Mouse (Mus musculus) kidney, embryonic 14.5 days (tissue): Measurements from ENCODE around the gene Pfdn6. TPM values are rescaled to one million over a fixed set of nuclear protein-coding genes. Genes with fewer than 3 reads are reported as not detected.

Source experiments
- ATAC-seq: fragments of 200-750 bp; cut with Nextera tagmentation; 2 replicates; pipeline ENCODE4 v1.8.0; 2017; ENCODE audit warnings: moderate number of reproducible peaks, mild to moderate bottlenecking, moderate TSS enrichment, moderate library complexity; ENCODE audit not compliant: low FRiP score, low TSS enrichment
- H3K27ac ChIP-seq: fragments of 300-500 bp; sonication (generic); 2 replicates; pipeline ENCODE4 v1.5.1; 2014; ENCODE audit warnings: low read depth, mild to moderate bottlenecking, low read length, moderate library complexity, mixed read lengths
- H3K27me3 ChIP-seq: fragments of 300-500 bp; sonication (generic); 2 replicates; pipeline ENCODE4 v1.6.1; 2014; ENCODE audit warnings: mild to moderate bottlenecking, low read length; ENCODE audit not compliant: control insufficient read depth, insufficient read depth
- H3K36me3 ChIP-seq: fragments of 300-500 bp; sonication (generic); 2 replicates; pipeline ENCODE4 v1.6.1; 2014; ENCODE audit warnings: low read length, mixed read lengths; ENCODE audit not compliant: control insufficient read depth, insufficient read depth
- H3K4me1 ChIP-seq: fragments of 300-500 bp; sonication (generic); 2 replicates; pipeline ENCODE4 v1.6.1; 2014; ENCODE audit warnings: low read length, mixed read lengths; ENCODE audit not compliant: control insufficient read depth, insufficient read depth
- H3K4me2 ChIP-seq: fragments of 300-500 bp; sonication (generic); replicated peaks from 2 replicates; pipeline ENCODE4 v1.6.1; 2014; ENCODE audit warnings: low read depth, mild to moderate bottlenecking, low read length
- H3K4me3 ChIP-seq: fragments of 300-500 bp; sonication (generic); 2 replicates; pipeline ENCODE4 v1.5.1; 2014; ENCODE audit warnings: mild to moderate bottlenecking, low read length
- H3K9ac ChIP-seq: fragments of 300-500 bp; sonication (generic); 2 replicates; pipeline ENCODE4 v1.6.1; 2014; ENCODE audit warnings: low read depth, mild to moderate bottlenecking, low read length, moderate library complexity
- H3K9me3 ChIP-seq: fragments of 300-500 bp; sonication (generic); 2 replicates; pipeline ENCODE4 v1.6.1; 2016; ENCODE audit warnings: low read length; ENCODE audit not compliant: control insufficient read depth
- WGBS: fragments of 180-500 bp; shearing (Covaris S2); extraction: QIAGEN DNeasy Blood & Tissue Kit; methylation state at CpG from one replicate; pipeline ENCODE4 v1.1.7; 2014; 5-methylcytosine and 5-hydroxymethylcytosine counted together
- polyA plus RNA-seq: library from polyadenylated mRNA; unstranded; fragments of >200 nt; fragmentation: Nextera tagmentation; extraction: Ambion mirVana; gene quantifications from 2 replicates; pipeline ENCODE4 v1.2.1, GENCODE M21; 2014

Pfdn6 gene
- polyA plus RNA-seq, 1 experiment from 2014 or later = 169 TPM

DNA sequence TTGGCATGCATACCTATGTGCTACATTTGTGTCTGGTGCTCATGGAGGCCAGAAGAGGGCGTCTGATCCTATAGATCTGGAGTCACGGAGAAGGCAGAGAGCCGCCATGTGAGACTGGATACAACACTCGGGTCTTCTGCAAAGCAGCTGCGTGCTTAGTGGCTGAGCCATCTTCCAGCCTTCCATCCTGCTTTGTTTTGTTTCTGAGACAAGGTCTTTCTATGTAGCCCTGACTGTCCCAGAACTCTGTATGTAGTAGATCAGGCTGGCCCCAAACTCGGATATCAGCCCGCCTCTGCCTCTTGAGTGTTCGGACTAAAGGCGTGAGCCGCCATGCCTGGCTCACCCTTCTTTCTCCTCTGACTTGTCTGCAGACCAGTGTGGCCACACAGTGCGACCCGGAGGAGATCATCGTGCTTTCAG, 25.2 kb downstream of the Pfdn6 start:
- peak overlapping the region; percentile 65; the same call in 1 of the 2 replicates for H3K9ac ChIP-seq
- peaks cover 42% of the 10 kb centered on the region for H3K36me3 ChIP-seq
- peak overlapping the region; percentile 61; the same call in 1 of the 2 replicates for H3K4me3 ChIP-seq
- H3K27ac ChIP-seq = no peak overlapping the region
- no peaks in the 10 kb centered on the region for H3K9me3 ChIP-seq
- H3K4me1 ChIP-seq = peaks cover 29% of the 10 kb centered on the region
- 79% methylated on average over 13 of the region's 13 CpGs for WGBS
- H3K27me3 ChIP-seq = no peaks in the 10 kb centered on the region
- ATAC-seq = no peak
- peak overlapping the region; percentile 57 for H3K4me2 ChIP-seq

DNA sequence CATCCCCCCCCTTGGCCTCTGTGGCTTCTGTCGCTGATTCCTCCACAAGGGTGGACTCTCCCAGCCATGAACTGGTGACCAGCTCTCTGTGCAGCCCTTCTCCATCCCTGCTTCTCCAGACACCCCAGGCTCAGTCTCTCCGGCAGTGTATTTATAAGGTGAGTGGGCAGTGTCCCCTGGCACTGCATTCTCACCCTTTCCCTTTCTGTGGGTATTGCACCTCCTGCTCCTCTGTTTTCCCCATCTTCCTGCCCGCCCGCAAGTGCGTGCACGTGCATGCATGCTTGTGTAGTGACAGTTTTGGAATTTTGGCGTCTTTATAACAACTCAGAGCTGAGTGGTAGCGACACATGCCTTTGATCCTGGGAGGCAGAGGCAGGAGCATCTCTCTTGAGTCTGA, 26.2 kb downstream of the Pfdn6 start:
- Histone ChIP-seq H3K4me1 (peaks cover 24% of the 10 kb centered on the region), H3K9ac (no peak overlapping the region), H3K27ac (no peak overlapping the region), H3K4me2 (no peak overlapping the region), H3K36me3 (peaks cover 42% of the 10 kb centered on the region), H3K27me3 (no peaks in the 10 kb centered on the region), H3K9me3 (no peaks in the 10 kb centered on the region), H3K4me3 (no peak overlapping the region)
- ATAC-seq = no peak
- WGBS = 95% methylated on average over 8 of the region's 8 CpGs

DNA sequence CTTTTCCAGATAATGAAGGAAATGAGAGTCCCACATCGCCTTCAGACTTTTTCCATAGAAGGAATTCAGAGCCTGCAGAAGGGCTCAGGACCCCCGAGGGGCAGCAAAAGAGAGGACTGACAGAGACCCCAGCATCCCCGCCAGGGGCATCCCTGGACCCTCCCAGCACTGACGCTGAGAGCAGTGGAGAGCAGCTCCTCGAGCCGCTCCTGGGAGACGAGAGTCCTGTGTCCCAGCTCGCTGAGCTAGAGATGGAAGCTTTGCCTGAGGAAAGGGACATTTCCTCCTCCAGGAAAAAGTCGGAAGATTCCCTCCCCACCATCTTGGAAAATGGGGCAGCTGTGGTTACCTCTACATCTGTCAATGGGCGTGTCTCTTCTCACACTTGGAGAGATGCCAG, 26.9 kb downstream of the Pfdn6 start:
- WGBS = 91% methylated on average over 10 of the region's 10 CpGs
- H3K27ac ChIP-seq = no peak overlapping the region
- H3K4me2 ChIP-seq = no peak overlapping the region
- no peaks in the 10 kb centered on the region for H3K9me3 ChIP-seq
- H3K36me3 ChIP-seq = peaks cover 42% of the 10 kb centered on the region
- H3K4me3 ChIP-seq = no peak overlapping the region
- ATAC-seq = no peak
- no peak overlapping the region for H3K9ac ChIP-seq
- peaks cover 23% of the 10 kb centered on the region for H3K4me1 ChIP-seq
- H3K27me3 ChIP-seq = no peaks in the 10 kb centered on the region

GRCm38 (mm10) chr17:33911813-33912414, 28.2 kb downstream of the Pfdn6 start:
- Histone ChIP-seq H3K4me2 (peak overlapping the region; percentile 24), H3K4me1 (peaks cover 23% of the 10 kb centered on the region)
- WGBS = 47% methylated on average over 28 of the region's 28 CpGs

DNA sequence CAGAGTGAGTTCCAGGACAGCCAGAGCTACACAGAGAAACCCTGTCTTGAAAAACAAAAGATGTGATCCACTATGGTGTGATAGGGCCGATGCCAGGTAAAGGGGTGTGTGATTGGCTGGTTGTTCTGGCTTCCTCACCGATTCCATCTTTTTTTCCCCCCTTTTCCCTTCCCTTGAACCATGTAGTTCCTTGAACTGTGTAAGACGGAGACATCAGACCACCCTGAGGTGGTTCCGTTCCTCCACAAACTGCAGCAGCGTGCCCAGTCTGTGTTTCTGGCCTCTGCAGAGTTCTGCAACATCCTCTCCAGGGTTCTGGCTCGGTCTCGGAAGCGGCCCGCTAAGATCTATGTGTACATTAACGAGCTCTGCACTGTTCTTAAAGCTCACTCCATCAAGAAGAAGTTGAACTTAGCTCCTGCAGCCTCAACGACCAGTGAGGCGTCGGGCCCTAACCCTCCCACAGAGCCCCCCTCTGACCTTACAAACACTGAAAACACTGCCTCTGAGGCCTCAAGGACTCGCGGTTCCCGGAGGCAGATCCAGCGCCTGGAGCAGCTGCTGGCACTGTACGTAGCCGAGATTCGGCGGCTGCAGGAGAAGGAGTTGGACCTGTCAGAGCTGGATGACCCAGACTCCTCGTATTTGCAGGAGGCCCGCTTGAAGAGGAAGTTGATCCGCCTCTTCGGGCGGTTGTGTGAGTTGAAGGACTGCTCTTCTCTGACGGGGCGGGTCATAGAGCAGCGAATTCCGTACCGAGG, 28.9 kb downstream of the Pfdn6 start:
- H3K36me3 ChIP-seq = peaks cover 42% of the 10 kb centered on the region
- no peaks in the 10 kb centered on the region for H3K27me3 ChIP-seq
- H3K9me3 ChIP-seq = no peaks in the 10 kb centered on the region
- H3K4me2 ChIP-seq = peak overlapping the region; percentile 24
- 54% methylated on average over 31 of the region's 31 CpGs for WGBS
- H3K27ac ChIP-seq = peak overlapping the region; percentile 30; the same call in 1 of the 2 replicates
- H3K9ac ChIP-seq = peak overlapping the region; percentile 23
- ATAC-seq = no peak
- peaks cover 20% of the 10 kb centered on the region for H3K4me1 ChIP-seq
- H3K4me3 ChIP-seq = no peak overlapping the region

More at GRCm38 (mm10) chr17:33911813-33912414, 28.2 kb downstream of the Pfdn6 start:
- no peak for ATAC-seq
- Histone ChIP-seq H3K27ac (peak overlapping the region; percentile 30; the same call in 1 of the 2 replicates), H3K36me3 (peaks cover 42% of the 10 kb centered on the region), H3K9me3 (no peaks in the 10 kb centered on the region), H3K27me3 (no peaks in the 10 kb centered on the region), H3K4me3 (peak overlapping the region; percentile 13; the same call in 1 of the 2 replicates), H3K9ac (peak overlapping the region; percentile 23; the same call in 1 of the 2 replicates)

DNA sequence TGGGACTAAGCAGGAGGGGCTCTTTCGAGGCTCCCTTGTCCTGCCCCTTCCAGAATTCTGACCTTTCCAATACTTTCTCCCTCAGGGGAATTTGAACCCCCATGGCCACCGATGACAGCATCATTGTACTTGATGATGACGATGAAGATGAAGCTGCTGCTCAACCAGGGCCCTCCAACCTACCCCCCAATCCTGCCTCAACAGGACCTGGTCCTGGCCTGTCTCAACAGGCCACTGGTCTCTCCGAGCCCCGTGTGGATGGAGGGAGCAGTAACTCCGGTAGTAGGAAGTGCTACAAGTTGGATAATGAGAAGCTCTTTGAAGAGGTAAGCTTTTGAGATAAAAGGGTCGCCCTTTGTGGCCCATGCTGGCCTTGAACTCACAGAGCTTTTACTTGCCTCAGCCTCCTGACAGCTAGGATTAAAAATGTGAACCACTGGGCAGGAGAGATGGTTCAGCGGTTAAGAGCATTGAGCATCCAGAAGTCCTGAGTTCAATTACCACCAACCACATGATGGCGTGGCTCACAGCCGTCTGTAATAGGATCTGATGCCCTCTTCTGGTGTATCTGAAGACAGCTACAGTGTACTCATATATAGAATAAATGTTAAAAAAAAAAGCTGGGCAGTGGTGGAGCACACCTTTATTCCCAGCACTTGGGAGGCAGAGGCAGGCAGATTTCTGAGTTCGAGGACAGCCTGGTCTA, 29.6 kb downstream of the Pfdn6 start:
- H3K27ac ChIP-seq = peak overlapping the region; percentile 82; the same call in 1 of the 2 replicates
- H3K4me1 ChIP-seq = peaks cover 20% of the 10 kb centered on the region
- 48% methylated on average over 11 of the region's 11 CpGs for WGBS
- peak overlapping the region; percentile 76 for H3K4me2 ChIP-seq
- H3K36me3 ChIP-seq = peaks cover 42% of the 10 kb centered on the region
- ATAC-seq = no peak
- no peaks in the 10 kb centered on the region for H3K27me3 ChIP-seq
- H3K9ac ChIP-seq = peak overlapping the region; percentile 79
- H3K9me3 ChIP-seq = no peaks in the 10 kb centered on the region
- peak overlapping the region; percentile 80 for H3K4me3 ChIP-seq

DNA sequence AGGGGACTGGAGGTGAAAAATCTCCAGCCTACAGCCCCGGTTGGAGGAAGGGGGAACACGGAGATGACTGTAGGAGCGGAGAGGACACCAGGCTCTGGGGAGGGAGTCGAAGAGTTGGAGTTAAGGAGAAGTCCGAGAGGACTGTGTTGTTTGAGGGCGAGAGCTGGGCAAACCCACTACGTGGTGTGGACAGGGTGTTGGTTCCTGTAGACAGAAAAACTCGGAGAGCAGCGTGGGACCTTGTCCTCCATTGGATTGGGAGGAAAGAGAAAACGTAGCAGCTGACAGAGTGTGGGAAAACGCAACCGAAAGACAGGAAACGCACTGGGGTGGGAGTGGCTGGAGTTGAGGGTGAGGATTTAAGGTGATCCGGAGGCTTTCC, 30.3 kb downstream of the Pfdn6 start:
- Histone ChIP-seq H3K9me3 (no peaks in the 10 kb centered on the region), H3K4me2 (peak overlapping the region; percentile 76), H3K27ac (peak overlapping the region; percentile 82), H3K27me3 (no peaks in the 10 kb centered on the region), H3K4me3 (peak overlapping the region; percentile 80), H3K36me3 (peaks cover 38% of the 10 kb centered on the region), H3K4me1 (peaks cover 17% of the 10 kb centered on the region), H3K9ac (peak overlapping the region; percentile 79)
- 0% methylated on average over 14 of the region's 14 CpGs for WGBS
- ATAC-seq = peak; percentile 3; the same call in 1 of the 2 replicates

DNA sequence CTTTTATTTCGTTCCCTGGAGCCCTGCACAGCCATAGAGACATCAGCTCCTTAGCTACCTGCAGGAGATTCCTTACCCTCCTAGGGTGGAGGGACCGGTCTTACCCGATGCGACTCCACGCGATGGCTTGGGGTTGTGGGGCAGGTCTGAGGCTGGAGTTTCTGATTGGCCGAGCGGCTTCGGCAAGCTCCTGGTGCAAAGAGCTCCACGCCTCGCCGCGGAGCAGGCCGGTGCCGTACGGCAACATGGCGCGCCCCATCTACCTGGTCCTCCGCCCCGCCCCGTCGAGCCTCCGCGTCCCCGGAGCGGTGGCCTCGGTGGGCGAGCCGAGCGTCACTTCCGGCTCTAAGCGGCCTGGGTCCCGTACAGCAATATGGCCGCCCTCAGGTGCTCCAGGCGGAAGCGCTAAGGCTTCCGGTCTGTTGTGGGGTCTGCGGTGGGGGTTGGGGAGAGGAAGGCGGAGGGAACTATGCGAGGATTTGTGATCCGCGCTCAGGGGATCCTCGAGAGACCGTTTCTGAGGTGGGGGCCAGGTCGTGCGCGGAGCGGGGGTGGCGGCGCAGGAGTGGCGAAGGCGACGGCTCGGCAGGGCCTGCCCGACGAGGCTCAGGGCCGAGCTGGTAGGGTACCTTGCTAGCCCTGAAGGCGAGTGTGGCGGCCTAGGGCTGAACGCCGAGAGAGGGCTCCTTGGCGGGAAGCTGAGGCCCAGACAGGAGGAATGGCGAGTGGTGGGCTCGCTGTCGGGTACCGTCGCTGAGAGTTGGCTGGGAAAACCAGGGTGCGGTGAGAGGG, 30.9 kb downstream of the Pfdn6 start, which contains the start of gene Daxx:
Gene Daxx, plus strand, starts transcription at position 338 of the 792 bp plus-strand sequence.
- peaks cover 17% of the 10 kb centered on the region for H3K4me1 ChIP-seq
- peak within 1 kb of the TSS; percentile 79 for H3K9ac ChIP-seq
- peaks cover 34% of the 10 kb centered on the region for H3K36me3 ChIP-seq
- peak within 1 kb of the TSS; percentile 99 for H3K4me2 ChIP-seq
- H3K4me3 ChIP-seq = peak within 1 kb of the TSS; percentile 80
- peak within 1 kb of the TSS; percentile 89 for H3K27ac ChIP-seq
- under 1% methylated on average over 68 of the region's 68 CpGs for WGBS
- peak; percentile 96 for ATAC-seq
- H3K27me3 ChIP-seq = no peaks in the 10 kb centered on the region
- H3K9me3 ChIP-seq = no peaks in the 10 kb centered on the region
